Mouse (Mus musculus) liver, postnatal 0 days (tissue): ENCODE measurements at regions not wholly inside any gene's neighbourhood (a gene's known extent, or its start where the extent isn't known, plus 50 kb on each side); places are given as distances from the start of the nearest gene placed in this dataset.

Source experiments
- CTCF ChIP-seq: sonication (generic); IDR thresholded peaks from 2 replicates; pipeline ENCODE4 v1.5.1; 2016; ENCODE audit warnings: antibody characterized with exemption, low read depth
- EP300 ChIP-seq: IDR thresholded peaks from 2 replicates; pipeline ENCODE4 v1.6.1; 2016; ENCODE audit warnings: antibody characterized with exemption, low read depth, mild to moderate bottlenecking

GRCm38 (mm10) chr7:117887288-117887687 is 228.7 kb downstream of the Rps15a start:
- TF ChIP-seq CTCF (no peak), EP300 (no peak)
